Mouse (Mus musculus) G1E (cell line): ENCODE results near the gene Hoxa5.

Source experiments
- CTCF ChIP-seq: IDR thresholded peaks from 2 replicates; pipeline ENCODE4 v1.5.1; 2012; ENCODE audit warnings: low read depth, low read length, inconsistent platforms, mixed read lengths
- GATA1 ChIP-seq: IDR thresholded peaks from 2 replicates; pipeline ENCODE4 v1.6.1; 2012; ENCODE audit warnings: borderline replicate concordance, low read length, inconsistent platforms, mixed read lengths
- GATA2 ChIP-seq: IDR thresholded peaks from 2 replicates; pipeline ENCODE4 v1.6.1; 2012; ENCODE audit warnings: low read depth, low read length, inconsistent platforms, borderline replicate concordance
- TAL1 ChIP-seq: conservative IDR thresholded peaks from 2 replicates; pipeline ENCODE4 v1.6.1; 2012; ENCODE audit warnings: low read depth, low read length, inconsistent platforms, mixed read lengths

- no peak for TF ChIP-seq GATA2
- TF ChIP-seq TAL1: no peak
- TF ChIP-seq CTCF: no peak
- TF ChIP-seq GATA1: no peak
These were observed 16.5 kb upstream of the Hoxa5 start for GRCm38 (mm10) chr6:52220865-52221310.
